Mouse (Mus musculus): ENCODE results near the gene Kcnb1.

Kcnb1 gene

DNA sequence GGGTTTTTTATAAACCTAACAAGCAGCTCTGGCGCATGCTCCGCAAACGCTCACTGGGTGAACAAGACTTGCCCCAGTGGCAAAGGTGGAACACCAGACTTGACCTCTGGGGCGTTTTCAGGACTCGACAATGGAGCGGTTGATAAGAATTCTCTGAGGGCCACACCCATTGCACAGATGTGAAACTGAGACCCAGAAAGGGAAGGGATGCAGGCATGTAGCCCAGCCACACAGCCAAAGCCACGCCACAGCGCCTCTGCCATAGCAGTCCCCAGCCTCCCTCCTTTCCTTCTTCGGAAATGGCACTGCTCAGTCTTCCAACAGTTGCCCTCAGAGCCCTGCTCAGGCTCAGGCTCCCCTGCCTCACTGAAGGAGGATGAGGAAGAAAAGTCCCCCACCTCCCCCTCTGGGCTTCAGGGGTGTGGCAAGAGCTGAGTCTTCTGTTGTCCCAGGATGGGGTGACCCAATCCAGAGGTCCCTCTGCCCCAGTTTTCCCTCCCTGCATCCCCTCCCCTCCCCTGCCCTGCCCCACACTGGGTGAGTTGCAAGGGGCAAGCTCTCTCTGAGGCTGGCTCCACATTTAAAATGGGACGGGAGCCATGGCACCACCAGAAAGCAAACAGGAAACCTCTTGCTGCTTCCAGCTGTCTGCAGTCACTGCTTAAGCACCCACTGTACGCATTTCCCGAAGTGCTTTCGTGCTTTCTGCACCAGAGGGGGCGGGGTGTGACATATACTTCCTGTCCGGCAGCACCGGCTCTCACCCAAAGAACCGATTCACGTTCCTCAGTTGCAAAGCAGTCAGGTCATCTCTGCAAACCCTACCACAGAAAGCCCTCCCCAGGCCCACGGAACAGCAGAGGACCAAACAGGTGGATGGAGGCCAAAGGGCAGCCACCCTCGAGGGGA, 61.0 kb downstream of the Kcnb1 start:
- no peak for DNase-seq (ENCODE audit: low read depth, low spot score)

DNA sequence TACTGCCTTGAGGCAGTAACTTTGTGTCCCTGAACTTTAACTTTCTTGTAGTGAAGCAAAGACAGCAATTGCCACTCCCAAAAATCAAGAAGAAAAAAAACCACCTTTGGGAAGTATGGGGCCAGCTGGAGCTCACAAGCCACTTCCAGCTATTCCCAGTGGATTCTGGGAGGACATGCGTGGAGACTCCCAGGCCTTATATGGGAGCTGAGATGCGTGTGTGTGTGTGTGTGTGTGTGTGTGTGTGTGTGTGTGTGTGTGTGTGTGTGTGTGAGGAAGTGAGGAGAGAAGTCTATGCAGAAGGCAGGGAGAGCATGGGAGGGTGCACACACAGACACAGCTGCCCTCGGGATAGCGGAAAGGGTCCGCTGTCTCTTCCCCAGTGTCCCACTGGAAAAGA, 62.6 kb downstream of the Kcnb1 start:
- no peak for DNase-seq (ENCODE audit: low read depth, low spot score)

DNA sequence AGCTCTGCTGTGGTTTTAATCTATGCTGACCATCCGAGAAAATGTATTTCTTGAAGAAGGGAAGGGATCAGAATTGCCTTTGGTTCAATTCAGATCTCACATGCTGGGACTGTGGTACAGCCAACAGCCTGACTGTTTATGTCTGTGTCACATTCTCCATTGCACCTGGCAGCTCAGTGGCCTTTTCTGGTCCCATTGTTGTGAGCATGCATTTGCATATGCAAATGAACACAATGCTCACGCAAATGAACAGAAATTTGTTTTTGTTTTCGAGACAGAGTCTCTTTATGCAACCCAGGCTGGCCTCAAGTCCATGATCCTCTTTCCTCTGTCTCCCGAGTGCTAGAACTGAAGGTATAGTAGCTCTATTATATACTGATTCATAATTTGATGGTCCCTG, 64.2 kb downstream of the Kcnb1 start:
- no peak for DNase-seq (ENCODE audit: low read depth, low spot score)

DNA sequence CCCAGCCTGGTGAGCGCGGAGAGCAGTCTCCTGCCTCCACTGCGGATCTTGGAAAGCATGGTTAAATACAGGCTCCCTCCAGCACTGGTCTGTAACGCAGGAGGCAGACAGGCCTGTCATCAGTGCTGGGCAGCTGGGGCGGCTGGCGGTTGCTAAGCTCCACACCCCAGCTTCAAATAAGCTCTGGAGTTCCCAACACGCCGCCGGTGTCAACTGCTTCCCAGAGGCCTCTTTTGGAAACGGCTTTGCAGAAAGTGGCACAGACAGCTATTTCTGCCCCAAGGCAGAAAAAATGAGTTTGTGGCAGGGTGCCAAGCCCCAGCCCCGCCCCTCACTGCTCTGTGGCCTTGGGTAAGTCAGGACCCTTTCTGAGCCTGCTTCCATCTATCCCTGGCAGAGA, 66.0 kb downstream of the Kcnb1 start:
- no peak for DNase-seq (ENCODE audit: low read depth, low spot score)

DNA sequence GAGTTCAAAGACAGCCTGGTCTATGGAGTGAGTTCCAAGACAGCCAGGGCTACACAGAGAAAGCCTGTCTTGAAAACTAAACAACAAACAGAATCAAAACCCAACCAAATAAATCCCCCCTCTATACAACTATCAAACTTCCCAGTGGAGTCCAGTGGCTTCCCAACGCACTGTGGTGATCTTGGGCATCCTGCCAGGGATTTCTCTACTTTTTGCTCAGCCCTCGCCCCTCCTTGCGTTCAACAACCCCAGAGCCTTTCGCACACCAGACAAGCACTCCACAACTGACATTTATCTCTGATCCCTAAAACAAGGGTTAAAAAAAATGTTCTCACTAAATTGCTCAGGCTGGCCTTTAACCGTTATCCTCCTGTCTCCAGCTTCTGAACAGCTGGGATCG, 67.2 kb downstream of the Kcnb1 start:
- DNase-seq (ENCODE audit: low read depth, low spot score), result no peak

DNA sequence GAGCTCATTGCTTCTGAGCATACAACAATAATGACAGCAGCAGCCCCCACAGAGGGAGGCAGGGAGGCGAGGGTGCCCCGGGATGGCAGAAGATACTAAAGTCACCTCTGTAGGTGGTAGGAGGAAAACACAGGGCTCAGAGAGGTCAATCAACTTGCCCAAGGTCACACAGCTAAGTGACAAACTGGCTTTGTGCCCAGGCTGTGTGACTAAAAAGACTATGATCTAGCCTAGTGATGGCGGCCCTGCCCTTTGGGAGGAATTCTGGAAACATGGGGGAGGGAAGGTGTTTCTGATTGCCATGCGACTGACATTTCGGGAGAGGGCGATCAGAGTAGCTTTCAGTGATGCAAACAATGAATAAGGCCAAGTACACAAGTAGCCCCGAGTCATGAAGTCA, 68.0 kb downstream of the Kcnb1 start:
- DNase-seq (ENCODE audit: low read depth, low spot score), result no peak

DNA sequence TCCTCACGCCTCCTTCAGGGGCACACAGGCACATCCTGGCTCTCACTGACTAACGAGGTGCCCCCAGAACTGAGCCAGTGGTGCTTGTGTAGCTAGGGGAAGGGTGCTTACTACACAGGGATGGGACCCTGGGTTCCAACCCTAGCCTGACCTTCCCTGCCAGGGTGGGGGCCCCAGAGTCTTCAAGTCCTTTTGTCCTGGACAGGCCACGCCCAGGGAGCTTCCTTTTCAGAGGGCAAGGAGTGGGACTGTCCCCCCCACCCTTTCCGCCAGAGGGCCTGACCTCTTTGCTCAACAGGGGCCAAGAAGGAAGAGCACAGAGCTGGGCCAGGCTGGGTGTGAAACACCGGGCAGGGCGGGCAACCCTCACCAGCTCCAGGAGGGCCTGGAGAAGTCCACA, 68.7 kb downstream of the Kcnb1 start:
- no peak for DNase-seq (ENCODE audit: low read depth, low spot score)

DNA sequence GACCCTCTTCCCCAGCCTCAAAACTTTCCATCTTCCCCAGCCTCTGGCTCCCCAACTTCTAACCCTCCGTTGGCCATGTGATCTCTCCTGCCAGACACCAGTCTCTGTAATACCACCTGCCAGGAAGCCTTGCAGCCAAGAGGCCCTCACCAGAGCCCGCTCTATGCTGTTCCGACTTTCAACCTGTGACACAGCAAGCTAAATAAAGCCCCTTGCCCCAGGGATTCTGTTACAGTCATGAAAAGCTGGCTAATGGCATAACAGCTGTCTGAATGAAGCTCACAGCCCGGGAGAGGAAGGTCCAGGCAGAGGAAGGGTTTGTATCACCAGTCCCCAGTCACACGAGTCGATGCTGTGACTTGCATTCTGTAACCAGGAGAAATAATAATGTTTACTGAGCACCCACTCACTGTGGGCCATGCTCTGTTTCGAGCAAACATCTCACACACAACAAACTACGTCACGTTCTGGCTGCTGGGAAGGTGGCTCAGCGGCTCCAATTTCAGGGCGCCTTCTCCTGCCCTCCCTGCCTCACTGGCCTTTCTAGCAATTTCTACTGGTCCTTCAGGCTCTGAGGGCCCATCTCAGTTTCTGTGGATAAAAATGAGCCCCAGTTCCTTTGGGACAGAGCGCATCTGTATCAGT, 69.6 kb downstream of the Kcnb1 start:
- DNase-seq (ENCODE audit: low read depth, low spot score), result no peak

DNA sequence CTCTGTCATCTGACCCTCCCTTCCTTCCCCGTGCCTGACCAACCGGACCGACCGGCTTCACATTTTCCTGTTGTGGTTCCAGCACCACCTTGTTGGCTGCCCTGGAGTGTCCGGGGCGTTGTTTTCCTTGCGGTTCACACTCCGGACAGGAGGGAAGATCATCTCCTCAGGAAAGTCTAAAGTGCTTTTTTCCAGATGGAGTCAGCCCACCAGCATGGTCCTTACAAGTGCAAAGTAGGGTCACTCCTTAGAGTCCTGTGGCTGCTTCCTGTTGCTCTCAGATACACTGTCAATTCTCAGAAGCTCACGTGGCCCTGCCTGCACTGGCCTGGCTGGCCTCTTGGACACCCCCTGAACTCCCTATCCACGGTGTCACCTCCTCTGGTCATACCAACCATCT, 71.9 kb downstream of the Kcnb1 start:
- DNase-seq (ENCODE audit: low read depth, low spot score), result no peak

DNA sequence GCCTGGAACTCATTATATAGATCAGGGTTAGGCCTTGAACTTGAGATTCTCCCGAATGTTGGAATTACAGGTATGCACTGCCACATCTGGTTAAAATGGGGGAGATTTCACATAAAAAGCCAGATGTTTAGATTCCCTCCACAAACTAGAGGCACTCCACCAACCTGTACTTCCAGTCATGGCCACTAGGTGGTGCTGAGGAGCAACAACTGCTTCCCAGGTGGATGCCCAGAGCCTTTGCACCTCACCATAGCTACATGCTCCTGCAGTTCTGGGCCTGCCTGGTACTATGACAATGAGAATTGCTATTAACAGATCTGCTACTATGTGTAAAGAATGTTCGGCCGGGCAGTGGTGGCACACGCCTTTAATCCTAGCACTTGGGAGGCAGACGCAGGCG, 77.2 kb downstream of the Kcnb1 start:
- DNase-seq (ENCODE audit: low read depth, low spot score), result peak; percentile 57

DNA sequence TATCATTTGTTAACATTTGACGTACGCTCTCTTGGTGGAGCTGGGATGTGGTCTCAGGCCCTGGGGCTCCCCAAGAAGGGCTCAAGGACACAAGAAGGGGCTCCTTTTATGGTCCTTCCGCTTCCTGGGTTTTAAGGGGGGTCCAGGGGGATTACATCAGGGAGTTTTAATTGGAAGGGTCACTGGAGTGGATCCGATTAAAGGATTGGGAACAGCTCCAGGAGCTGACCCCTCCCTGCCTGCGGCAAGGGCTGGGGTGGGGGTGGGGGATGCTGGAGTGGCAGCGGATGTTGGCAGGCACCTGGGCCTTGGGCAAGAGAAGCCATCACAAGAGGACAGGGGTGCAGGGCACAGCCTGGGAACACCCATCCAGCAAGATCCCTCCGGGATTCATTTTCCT, 77.7 kb downstream of the Kcnb1 start:
- no peak for DNase-seq (ENCODE audit: low read depth, low spot score)

DNA sequence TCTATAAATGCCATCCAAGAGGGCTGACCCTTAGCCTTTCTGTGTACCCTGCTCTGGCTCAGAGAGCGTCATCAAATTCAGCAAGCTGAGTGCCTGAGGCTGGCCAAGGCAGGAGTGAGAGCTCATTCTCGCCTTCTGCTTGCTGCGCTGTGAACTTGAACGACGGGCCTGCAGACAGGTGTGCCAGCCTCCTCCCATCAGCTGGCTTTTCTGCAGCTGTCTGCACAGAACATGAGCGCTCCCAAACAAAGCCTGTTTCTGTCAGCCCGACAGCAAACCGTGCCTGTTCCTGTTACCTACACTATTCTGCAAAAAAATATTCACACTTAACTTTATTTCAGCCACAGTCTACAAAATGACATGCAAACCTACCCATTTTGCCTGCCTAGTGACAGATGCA, 80.4 kb downstream of the Kcnb1 start:
- DNase-seq (ENCODE audit: low read depth, low spot score), result no peak

DNA sequence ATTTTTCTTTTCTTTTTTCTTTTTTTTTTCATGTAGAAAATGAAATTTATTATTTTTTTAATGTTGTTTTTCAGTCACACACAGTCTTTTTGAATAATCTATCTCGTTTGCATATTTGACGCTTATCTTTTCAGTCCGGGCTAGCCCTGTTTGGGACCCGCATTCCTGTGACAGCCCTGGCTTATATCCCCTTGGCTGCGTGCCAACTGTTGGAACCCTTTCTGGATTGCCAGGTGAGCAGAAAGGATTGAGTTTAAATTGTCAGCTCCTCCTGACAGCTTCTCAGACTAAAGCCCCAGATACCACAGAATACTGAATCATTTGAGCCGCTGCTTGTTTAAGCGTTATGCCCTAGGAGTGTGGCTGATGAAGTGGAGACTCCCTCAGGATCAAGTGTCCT, 86.4 kb downstream of the Kcnb1 start:
- no peak for DNase-seq (ENCODE audit: low read depth, low spot score)

DNA sequence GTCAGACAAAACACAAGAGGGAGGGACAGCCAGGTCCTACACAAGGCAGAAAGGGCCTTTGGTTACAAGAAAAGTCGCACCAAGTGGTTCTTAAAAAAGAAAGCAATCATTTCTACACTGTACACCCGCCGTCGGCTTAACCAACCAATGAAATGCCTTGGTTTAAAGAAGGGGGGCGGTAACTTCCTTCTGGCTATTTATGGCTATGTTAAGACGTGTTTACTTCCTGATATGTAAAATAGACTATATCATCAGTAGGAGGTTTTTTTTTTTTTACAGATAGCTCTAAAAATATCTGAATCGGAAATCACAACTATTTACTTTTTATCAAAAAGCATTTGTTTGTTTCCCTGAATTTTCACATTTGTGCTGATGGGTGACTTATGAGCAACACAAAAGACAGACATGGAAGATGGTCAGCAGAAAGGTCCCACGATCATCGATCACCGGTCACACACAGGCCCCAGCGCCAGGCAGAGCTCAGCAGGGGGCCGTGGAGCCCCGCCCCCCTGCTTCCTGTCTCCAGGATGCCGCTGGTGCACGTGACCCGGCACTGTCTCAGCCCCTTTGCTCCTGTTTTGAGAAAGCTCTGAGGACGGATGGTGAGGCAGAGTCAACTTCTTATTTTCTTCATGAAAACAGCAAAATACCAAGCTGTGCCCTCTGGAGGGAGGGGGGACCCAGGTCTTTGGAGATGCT, 88.1 kb downstream of the Kcnb1 start:
- no peak for DNase-seq (ENCODE audit: low read depth, low spot score)

DNA sequence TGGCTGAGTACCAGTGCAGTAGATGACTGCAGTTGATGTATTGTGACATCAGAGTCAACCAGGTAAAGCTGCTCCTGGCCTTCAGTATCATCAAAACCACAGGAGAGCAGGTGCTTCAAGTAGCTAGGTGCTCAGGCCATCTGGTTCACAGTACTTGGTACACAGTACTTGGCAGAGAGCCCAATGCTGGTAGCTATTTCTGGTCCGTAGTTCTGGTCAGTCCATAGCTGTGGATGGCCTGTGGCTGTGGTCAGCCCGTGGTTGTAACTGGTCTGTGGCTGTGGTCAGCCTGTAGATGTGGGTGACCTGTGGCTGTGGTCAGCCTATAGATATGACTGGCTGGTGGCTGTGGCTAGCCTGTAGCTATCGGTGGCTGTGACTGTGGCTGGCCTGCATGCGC, 95.3 kb downstream of the Kcnb1 start:
- DNase-seq (ENCODE audit: low read depth, low spot score), result no peak

DNA sequence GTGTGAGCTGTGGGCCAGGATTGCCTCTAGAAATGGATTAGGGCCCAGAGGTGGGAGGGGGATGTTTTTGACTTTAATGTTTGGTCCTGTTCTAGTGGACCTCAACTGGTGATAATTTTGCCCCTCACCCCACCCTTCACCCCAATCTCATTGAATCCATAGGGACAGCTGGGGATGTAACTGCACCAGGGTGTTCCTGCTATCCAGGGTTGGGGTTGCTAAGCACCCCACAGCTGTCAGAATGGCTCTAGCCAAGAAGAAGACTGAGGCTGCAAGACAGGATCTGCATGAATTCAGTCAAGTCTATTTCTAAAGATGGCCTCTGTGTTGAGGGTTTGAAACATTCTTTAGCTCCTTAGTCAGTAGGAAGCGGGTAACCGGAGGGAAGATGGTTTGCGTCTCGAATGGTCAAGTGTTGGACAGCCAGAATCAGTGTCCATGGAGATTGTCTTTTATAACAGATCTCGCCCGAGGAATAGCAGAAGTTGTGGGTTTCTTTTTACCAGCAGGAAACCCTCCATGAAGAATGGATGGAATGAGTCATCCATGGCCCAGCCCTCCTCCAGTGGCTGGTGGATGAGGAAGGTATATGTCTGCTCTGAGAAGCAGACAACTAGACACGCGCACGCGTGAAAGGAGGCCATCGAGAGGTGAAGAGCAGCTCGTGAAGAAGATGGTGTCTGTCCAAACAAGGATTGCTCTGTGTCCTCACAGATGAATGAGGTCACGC, 96.6 kb downstream of the Kcnb1 start:
- no peak for DNase-seq (ENCODE audit: low read depth, low spot score)

DNA sequence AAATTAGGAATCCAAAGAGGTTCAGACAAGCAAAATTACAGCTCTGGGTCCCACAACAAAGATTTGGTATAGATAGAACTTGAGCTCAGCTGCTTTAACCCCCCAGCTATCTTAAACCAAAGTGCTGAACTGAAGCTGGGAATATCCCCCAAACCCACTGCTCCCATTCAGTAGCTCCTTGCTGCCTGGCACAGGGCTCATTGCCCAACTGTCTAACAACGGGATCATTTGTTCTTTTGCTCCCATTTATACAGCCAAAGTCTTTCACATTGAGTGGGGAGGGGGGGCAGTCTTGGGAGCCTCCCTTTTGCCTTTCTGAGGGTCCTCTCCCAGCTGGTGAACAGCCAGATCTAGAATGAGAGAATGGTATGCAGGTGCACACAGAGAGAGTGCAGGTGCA, 99.7 kb downstream of the Kcnb1 start:
- DNase-seq (ENCODE audit: low read depth, low spot score), result no peak

DNA sequence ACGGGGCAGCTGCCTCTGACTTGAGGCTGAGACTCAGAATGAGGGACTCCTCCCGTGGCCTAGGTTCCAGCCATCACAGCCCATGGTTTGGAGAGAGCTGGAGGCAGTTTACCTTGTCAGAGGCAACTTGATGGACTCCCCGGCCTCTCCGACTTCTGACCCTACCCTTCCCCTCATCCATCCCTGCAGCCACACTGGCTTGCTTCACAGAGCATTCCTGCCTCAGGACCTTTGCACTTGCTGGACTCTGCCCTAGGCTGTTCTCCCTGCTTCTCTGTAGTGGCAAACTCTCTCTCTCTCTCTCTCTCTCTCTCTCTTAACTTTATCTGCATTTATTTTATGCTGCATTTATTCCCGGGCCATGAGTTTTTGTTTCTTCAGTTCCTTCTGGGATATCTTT, 103.1 kb downstream of the Kcnb1 start:
- DNase-seq (ENCODE audit: low read depth, low spot score), result no peak

DNA sequence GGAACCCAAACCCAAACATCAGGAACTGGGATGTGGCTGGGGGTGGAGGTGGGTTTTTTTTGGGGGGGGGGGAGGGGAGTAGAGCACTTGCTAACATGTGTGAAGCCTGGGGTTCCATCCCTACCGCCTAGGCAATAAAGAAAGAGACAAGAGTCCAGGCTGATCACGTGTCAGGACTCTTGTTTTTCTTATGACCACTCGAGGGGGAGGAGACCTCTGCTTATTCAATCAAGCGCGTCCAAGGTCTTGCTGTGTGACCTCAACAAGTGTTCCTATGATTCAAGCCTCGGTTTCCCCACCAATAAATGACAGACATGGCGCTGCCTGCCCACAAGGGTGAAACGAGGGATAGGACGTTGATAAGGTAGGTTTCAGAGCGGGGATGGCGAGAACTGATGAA, 103.9 kb downstream of the Kcnb1 start:
- no peak for DNase-seq (ENCODE audit: low read depth, low spot score)

DNA sequence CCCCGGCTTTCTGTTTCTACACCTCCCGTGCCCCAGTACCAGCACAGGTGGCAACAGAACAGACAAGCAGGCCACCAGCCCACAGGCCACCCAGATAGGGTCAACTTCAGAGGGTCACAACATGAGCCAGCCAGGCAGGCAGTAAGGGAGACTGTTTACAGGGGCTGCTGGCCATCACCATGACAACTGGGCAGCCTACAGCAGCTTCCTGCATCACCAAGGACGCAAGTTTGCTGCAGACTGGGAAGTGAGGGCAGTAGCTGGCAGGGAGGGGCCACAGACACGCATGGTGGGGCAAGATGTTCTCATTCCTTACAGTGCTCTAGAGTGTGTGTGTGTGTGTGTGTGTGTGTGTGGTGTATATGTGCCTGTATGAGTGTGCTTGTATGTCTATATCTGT, 108.3 kb downstream of the Kcnb1 start:
- DNase-seq (ENCODE audit: low read depth, low spot score), result no peak

DNA sequence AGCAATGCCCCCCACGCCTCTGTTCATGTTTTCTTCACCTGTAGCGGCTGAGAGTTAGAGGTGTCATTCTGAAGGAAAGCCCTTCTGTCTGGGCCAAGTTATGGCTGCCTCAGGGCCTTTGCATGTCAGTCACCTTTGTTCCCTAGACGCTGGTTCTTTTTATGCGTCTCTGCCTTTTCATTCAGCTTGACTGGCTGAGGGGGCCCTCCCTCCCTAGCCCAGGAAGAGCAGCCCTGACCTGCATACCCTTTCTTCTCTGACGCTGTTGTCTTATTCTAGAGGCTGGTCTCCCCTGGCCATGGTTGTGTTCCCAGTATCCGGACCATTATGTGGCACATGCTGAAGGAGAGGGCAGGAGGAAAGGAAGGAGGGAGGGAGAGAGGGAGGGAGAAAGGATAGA, 108.8 kb downstream of the Kcnb1 start:
- no peak for DNase-seq (ENCODE audit: low read depth, low spot score)

DNA sequence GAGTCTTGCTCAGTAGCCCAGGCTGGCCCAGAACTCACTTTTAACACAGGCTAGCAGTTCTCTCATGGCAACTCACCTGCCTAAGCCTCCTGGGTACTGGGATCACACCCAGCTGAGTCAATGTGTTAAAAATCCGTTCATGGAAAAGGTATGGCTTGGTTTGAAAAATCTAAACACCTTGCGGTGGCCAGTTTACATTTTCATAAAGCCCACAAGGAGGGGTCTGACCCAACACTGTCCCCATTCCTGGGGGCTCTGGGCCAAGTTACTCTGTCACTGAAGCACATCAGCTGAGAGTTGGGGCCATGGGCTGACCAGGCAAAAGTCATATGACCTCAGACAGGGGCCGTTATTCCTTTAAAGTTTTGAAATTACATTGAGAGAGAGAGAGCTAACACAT, 109.6 kb downstream of the Kcnb1 start:
- no peak for DNase-seq (ENCODE audit: low read depth, low spot score)
